Mouse (Mus musculus) olfactory bulb, adult 2 months (tissue): ENCODE results near the gene Sh3rf3.

Experiments used
- CTCF ChIP-seq: fragments of 200-500 bp; IDR thresholded peaks from 2 replicates; pipeline ENCODE4 v1.5.1; 2012; ENCODE audit warnings: low read depth, mild to moderate bottlenecking, low read length, moderate library complexity; ENCODE audit not compliant: insufficient read depth
- POLR2A ChIP-seq: fragments of 200-500 bp; IDR thresholded peaks from 2 replicates; pipeline ENCODE4 v1.6.1; 2012; ENCODE audit warnings: mild to moderate bottlenecking, low read depth, low read length, moderate library complexity; ENCODE audit not compliant: insufficient read depth

DNA sequence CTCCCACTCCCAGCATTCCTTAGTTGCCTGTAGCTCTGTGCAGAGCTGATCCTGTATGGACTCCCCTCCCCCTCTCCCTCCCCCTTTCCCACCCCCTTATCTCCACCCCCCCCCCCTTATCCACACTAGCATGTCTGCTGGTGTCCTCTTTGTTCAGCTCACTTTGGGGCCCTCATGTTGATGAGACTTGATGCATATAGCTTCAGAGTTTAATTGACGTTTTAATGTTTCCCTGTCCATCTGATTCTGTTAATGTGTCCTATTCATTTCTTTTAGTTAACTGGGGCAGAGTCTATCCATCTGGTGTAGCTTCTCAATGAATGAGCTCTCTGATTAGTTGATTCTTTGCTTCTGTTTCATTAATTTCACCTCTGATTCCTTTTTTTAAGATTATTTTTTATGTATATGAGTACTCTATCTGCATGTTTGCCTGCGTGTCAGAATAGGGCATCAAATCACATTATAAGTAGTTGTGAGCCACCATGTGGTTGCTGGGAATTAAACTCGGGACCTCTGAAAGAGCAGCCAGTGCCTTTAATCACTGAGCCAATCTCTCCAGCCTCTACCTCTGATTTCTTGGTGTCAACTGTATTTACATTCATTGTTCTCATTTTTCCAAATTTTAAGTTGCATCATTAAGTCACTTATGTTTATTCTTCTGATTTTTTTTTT is 206.3 kb downstream of the Sh3rf3 start:
- TF ChIP-seq CTCF (no peak), POLR2A (no peak)
